Mouse (Mus musculus) adrenal gland, adult 10 weeks (tissue): ENCODE results near the gene Polr3h. TPM values are rescaled to one million over a fixed set of nuclear protein-coding genes. Genes with fewer than 3 reads are reported as not detected.

ENCODE experiments used
- polyA plus RNA-seq: library from polyadenylated mRNA; stranded (reverse); fragments of 350-450 nt; fragmentation: Illumina TruSeq; extraction: RNeasy Lipid Tissue Mini Kit (QIAGEN cat#74804); gene quantifications from one replicate; pipeline ENCODE4 v1.2.3, GENCODE M21; 2014; ENCODE audit warnings: low read depth, low replicate concordance

The Polr3h gene
- 3.6 TPM for polyA plus RNA-seq

DNA sequence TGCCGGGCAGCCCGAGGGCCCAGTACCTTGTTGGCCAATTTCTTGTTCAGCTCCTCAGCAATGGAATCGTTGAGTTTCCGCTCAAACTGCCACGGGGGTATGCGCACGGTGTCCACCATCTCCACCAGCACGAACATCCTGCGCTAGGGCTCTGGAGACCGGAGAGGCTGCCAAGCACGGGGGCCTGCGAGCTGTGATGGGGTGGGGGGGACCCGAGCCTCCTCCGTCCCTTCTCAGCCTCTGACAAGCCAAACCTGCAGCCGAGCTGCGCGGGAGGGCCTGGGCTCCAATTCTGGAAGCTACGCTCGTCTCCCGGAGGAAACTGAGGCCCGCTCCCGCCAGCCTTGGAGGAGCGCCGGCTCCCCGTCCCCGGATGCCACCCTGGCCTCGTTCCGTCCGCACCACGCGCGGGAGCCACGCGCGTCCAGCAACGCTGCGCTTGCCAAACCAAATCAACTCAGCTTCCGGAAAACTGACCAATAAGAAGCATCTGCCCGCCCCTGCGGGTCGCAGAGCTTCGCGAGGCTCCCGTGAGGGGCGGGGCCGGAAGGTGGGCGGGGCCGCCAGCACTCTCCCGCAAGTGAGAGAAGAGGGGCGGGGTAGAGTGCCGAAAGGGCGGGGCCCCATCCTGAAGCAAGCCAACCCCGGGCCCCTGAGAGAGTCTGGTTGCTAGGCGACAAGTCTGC lies at the start of gene Polr3h:
TSS of gene Polr3h (minus strand) at position 481 of the 686 bp plus-strand sequence.

DNA sequence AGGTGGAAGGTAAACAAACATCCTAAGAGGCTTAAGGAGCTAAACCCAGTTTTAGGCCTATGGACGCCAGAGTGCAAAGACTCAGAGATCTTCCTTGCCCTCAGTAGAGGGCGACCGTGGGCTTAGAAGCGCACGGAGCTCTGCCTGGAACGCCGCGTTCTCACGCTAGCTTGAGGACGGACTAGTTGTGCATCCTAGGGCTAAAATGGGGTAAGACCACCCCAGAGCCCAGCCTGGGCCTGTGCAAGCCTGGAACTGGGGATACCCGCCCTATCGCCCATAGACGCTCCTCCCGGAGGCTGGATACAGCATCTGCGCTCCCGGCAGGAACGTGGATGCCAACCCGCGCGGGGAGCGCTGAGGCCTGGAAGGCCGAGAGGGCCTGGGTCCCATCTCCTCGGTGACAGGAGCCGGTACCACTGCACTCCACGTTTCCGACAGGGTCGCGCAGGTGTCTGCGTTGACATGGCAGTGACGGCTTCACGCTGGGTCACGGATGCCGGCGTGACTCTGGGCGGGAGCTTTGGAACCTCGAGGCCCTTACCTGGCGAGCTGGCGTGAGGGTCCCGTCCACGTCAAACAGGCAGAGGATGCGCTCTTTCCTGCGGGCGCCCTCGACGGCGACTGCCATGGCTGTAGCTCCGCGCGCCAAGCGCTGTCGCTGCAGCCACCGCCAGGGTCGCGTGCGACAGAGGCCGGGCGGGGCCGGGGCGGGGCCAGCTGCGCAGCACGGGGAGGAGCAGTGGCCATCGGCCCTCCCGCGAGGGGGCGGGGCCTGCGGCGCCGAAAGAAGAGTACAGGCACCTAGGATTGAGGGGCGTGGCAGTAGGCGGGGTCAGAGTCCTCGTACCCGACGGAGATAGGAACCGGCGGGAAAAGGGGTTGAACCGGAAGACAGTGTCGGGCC lies 34.4 kb upstream of the Polr3h start, which contains the start of gene Pmm1:
TSS of gene Pmm1 (minus strand) at position 760 of the 907 bp plus-strand sequence.

GRCm38 (mm10) chr15:81936679-81937078 lies 10.6 kb upstream of the Polr3h start, which contains the start of gene Csdc2:
Gene Csdc2 (plus strand): TSS chr15:81936759.

DNA sequence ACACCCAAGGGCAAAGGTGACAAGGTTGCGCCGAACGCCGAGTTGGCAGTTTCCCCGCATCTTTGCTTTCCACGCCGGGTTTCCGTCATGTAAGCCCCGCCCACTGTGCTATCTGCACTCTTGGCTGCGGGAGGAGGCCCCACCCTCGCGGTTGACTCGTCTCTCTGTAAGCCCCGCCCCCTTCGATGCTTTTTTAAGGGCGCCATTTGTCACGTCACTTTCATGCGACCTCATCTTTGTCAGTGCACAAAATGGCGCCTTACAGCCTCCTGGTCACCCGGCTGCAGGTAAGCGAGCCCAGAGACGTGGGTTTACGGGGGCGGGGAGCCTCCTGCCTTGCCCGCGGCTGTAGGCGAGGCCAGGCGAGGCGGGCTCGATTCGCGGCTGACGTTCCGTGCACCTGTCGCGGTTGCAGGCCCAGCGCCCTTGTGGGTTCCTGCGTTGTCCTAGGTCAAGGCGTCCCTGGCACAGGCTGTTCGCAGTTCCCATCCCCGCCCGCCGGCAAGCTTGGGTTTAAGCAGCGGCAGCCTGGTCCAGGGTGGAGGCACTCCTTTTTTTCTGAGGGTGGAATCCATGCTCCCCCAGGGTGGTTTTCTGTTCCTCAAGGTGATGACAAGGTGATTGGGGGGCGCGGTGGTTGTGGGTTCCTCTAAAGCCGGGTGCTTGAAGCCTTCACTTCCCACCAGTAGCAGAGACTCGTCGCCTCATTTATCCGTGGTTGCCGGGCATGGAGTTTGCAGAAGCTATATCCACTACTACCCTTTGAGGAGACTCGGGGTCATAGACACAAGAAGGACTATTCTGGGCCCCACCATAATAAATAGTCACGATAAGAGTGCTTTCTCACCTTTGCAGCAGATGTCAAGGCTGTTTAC lies 53.5 kb downstream of the Polr3h start, which contains the start of gene Aco2:
TSS of gene Aco2 (plus strand) at position 48 of the 875 bp plus-strand sequence.

DNA sequence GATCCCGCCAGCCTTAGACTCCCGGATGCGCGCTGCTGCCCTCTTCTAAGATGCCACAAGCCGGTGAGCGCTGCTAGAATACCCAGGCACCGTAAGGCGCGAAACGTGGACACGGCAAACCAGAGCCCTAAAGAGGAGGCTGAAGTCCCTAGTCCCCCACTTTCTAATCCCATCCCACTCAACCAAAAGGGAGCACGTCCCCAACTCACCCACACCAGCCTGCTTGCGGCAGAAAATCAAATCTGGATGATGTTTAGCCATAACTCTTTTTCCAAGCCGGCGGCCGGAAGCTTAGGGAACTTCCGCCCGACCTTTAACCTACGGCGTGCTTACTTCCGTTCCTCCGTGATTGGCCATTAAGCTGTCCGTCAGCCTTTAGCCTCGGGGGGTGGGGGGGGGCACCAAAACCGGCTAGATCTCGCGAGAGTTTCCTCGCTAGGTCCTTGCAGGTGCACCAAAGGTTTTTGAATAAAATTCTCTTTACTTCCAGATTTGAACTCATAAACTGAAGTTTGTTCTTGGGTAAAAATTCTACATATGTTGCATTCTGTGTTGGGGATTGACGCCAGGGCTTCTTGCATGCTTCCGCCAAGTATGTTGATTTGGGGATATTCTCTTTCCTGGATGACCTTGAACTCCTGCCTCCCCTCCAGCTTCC lies 54.3 kb downstream of the Polr3h start, which contains the start of gene Phf5a:
TSS of gene Phf5a (minus strand) at position 308 of the 658 bp plus-strand sequence.

GRCm38 (mm10) chr15:81858517-81859329 lies 67.3 kb downstream of the Polr3h start, which contains the start of gene Tob2:
Gene Tob2 (minus strand): TSS chr15:81858796.

Other genes with a start within 250 kb of the Polr3h start
- gene Chadl, start 229.0 kb downstream of the Polr3h start, polyA plus RNA-seq = not detected
- gene Zc3h7b, start 181.2 kb downstream of the Polr3h start, polyA plus RNA-seq = 17.0 TPM
- gene Rangap1, start 180.7 kb downstream of the Polr3h start, polyA plus RNA-seq = 7.4 TPM
- gene Tef, start 123.8 kb downstream of the Polr3h start, polyA plus RNA-seq = 21.1 TPM
- 15.7 TPM for gene Tob2, start 67.4 kb downstream of the Polr3h start, polyA plus RNA-seq
- gene Phf5a, start 54.3 kb downstream of the Polr3h start, polyA plus RNA-seq = 20.7 TPM
- 113 TPM for gene Aco2, start 53.9 kb downstream of the Polr3h start, polyA plus RNA-seq
- gene Csdc2, start 10.5 kb upstream of the Polr3h start, polyA plus RNA-seq = 0.52 TPM
- 2.3 TPM for gene Pmm1, start 34.7 kb upstream of the Polr3h start, polyA plus RNA-seq
- gene 1700029P11Rik, start 54.3 kb upstream of the Polr3h start, polyA plus RNA-seq = not detected
- gene Xrcc6, start 61.6 kb upstream of the Polr3h start, polyA plus RNA-seq = 290 TPM
- 43.8 TPM for gene Desi1, start 107.6 kb upstream of the Polr3h start, polyA plus RNA-seq
- 480 TPM for gene Snu13, start 121.4 kb upstream of the Polr3h start, polyA plus RNA-seq
- not detected for gene 4930407I10Rik, start 132.9 kb upstream of the Polr3h start, polyA plus RNA-seq
- not detected for gene Mei1, start 143.8 kb upstream of the Polr3h start, polyA plus RNA-seq
- gene Ccdc134, start 201.7 kb upstream of the Polr3h start, polyA plus RNA-seq = 1.9 TPM
- 14.1 TPM for gene Srebf2, start 220.9 kb upstream of the Polr3h start, polyA plus RNA-seq